Mouse (Mus musculus) embryonic fibroblast, embryonic 13.5 days (primary cell): Measurements from ENCODE around the gene Dner.

ENCODE experiments used
- CTCF ChIP-seq: IDR thresholded peaks from 2 replicates; pipeline ENCODE4 v1.5.1; 2011; ENCODE audit warnings: mild to moderate bottlenecking, control low read depth, low read length, moderate library complexity, borderline replicate concordance; ENCODE audit not compliant: insufficient read depth
- POLR2A ChIP-seq: IDR thresholded peaks from 2 replicates; pipeline ENCODE4 v1.6.1; 2011; ENCODE audit warnings: low read depth, mild to moderate bottlenecking, control low read depth, low read length, moderate library complexity

DNA sequence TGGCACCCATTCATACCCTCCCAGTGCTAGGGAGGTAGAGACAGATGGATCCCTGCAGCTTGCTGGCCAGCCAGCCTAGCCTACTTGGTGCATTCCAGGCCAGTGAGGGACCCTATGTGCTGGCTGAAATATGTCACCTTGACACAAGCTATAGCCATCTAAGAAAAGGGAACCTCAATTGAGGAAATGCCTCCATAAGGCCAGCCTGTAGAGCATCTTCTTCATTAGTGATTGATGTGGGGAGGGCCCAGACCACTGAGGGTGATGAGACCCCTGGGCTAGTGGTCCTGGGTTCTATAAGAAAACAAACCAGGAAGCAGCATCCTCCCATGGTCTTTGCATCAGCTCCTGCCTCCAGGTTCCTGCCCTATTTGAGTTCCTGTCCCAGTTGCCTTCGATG, 274.2 kb downstream of the Dner start:
- no peak for TF ChIP-seq CTCF
- no peak for TF ChIP-seq POLR2A
